Mouse (Mus musculus) duodenum, adult 2 months (tissue): ENCODE results near the gene Hoxc9. TPM values are rescaled to one million over a fixed set of nuclear protein-coding genes. Genes with fewer than 3 reads are reported as not detected.

ENCODE experiments used
- polyA plus RNA-seq: library from polyadenylated mRNA; depleted of rRNA; stranded (reverse); fragments of >200 nt; gene quantifications from 2 replicates; pipeline ENCODE4 v1.2.3, GENCODE M21; 2012; ENCODE audit warnings: low replicate concordance; rRNA removed

Gene Hoxc9
- not detected in 2 replicates for polyA plus RNA-seq

DNA sequence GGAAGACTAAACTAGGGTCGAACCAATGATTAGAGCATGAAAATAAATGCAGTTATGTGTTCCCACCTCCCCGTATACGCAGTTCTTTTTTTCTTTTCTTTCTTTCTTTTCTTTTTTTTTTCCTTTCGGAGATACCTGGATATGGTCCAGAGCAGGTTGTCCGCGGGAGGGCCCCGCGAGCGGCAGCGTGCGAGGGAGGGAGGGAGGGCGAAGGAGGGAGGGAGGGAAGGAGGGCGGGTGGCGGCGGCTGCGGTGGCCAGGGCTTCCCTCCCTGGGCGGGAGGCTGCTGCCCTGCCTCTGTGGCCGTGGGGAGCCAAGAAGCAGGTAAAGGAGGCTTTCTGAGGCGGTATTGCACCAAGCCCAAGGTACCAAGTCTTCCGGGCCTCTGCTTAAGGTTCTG is at the start of gene Hoxc9:
Hoxc9 (plus strand) TSS at position 269 of the 400 bp plus-strand sequence.

GRCm38 (mm10) chr15:102936279-102936972 is 39.8 kb upstream of the Hoxc9 start, which contains the start of gene Hoxc12:
Hoxc12 (plus strand) TSS chr15:102936757.

GRCm38 (mm10) chr15:102954192-102955006 is 21.8 kb upstream of the Hoxc9 start, which contains the start of gene Hoxc11:
Hoxc11 (plus strand) TSS chr15:102954427.

DNA sequence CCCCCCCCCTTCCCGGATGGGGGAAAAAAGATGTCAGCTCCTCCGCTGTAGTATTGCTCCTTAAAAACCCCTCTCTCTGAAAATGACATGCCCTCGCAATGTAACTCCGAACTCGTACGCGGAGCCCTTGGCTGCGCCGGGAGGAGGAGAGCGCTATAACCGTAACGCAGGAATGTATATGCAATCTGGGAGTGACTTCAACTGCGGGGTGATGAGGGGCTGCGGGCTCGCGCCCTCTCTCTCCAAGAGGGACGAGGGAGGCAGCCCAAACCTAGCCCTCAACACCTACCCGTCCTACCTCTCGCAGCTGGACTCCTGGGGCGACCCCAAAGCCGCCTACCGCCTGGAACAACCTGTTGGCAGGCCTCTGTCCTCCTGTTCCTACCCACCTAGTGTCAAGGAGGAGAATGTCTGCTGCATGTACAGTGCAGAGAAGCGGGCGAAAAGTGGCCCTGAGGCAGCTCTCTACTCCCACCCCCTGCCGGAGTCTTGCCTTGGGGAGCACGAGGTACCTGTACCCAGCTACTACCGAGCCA is 9.4 kb upstream of the Hoxc9 start, which contains the start of gene Hoxc10:
Hoxc10 (plus strand) TSS at position 21 of the 536 bp plus-strand sequence.

GRCm38 (mm10) chr15:102967312-102967510 is 9.0 kb upstream of the Hoxc9 start, which contains the start of gene Hoxc5:
Hoxc5 (plus strand) TSS chr15:102967443.

DNA sequence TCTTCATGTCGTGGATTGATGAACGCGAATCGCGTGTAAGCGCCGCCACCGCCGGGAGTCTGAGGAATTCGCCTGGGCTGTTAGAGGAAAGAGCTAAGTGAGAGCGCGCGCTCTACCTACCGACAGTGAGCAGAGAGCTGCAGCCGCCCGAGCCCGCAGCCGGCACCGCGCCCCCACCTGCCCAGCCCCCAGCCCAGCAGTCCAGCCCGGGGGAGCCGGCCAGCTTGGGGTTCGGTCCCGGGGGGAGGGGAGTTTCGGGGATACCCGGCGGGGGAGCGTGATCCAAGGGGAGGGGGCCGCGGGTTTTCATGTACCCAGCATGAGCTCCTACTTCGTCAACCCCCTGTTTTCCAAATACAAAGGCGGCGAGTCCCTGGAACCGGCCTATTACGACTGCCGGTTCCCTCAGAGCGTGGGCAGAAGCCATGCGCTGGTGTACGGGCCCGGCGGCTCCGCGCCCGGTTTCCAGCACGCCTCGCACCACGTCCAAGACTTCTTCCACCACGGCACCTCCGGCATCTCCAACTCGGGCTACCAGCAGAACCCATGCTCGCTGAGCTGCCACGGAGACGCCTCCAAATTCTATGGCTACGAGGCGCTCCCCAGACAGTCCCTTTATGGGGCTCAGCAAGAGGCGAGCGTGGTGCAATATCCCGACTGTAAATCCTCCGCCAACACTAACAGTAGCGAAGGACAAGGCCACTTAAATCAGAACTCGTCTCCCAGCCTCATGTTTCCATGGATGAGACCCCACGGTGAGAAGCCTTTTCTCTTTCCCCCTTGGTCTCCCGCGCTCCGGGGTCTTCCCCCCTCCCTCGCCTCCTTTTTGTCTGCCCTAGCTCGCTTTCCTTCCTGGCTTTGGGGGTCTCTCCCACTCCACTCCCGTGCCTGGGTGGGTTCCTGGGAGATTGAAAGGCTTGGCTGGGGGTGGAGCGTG is 14.5 kb downstream of the Hoxc9 start, which contains the start of gene Hoxc8:
Hoxc8 (plus strand) TSS at position 147 of the 937 bp plus-strand sequence.

DNA sequence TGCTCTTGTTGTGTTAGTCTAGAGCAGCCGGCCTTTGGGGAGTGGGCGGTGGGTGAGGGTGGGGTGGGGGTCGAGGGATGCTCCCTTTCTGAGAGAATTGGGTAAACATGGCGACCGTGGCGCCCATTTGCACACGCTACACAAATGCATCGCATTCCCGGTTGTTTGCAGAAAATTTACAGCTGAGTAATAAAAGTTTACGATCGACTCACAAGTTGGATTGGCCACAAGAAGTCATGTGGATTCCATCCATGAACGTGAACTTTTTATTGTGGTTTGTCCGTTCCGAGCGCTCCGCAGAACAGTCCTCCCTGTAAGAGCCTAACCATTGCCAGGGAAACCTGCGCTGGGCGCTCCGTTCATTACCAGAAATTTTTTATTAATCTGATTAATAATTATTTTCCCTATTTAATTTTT is 21.7 kb downstream of the Hoxc9 start, which contains the start of gene Hoxc6:
Hoxc6 (plus strand) TSS at position 319 of the 417 bp plus-strand sequence.

DNA sequence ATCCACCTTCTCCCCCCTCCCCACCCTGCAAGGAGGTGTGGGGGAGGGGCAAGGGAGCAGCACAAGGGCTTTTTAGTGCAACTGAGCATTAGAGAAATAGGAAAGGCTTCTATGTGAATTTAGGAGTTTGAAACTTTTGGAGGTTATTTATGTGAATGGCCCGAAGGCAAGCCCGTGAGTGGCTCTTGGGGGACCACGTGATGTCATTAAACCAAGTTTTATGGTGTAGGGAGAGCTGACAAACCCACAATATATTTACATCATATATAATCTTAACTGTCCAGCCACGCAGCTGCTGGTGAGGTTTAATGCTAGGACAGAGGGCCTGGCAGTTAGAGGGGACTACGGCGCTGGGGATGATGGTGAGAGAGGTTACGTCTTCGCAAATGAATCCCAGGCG is 42.4 kb downstream of the Hoxc9 start, which contains the start of gene Hoxc4:
Hoxc4 (plus strand) TSS at position 299 of the 400 bp plus-strand sequence.

Other genes with a start within 250 kb of the Hoxc9 start
- not detected in 2 replicates for gene Hoxc13, start 55.3 kb upstream of the Hoxc9 start, polyA plus RNA-seq
- not detected in 2 replicates for gene Hoxc12, start 39.7 kb upstream of the Hoxc9 start, polyA plus RNA-seq
- gene Hoxc11, start 22.0 kb upstream of the Hoxc9 start, polyA plus RNA-seq: not detected in 2 replicates
- not detected in 2 replicates for gene Hoxc10, start 9.6 kb upstream of the Hoxc9 start, polyA plus RNA-seq
- gene Hoxc5, start 9.0 kb upstream of the Hoxc9 start, polyA plus RNA-seq: 0.12 and 2.0 TPM in 2 replicates
- gene Hoxc8, start 14.2 kb downstream of the Hoxc9 start, polyA plus RNA-seq: 0.13 TPM in 1 of 2 replicates, not detected in the other
- 0.13 and 3.5 TPM in 2 replicates for gene Hoxc6, start 21.8 kb downstream of the Hoxc9 start, polyA plus RNA-seq
- gene Hoxc4, start 42.5 kb downstream of the Hoxc9 start, polyA plus RNA-seq: 1.1 and 1.5 TPM in 2 replicates
- gene Smug1, start 190.7 kb downstream of the Hoxc9 start, polyA plus RNA-seq: 6.7 and 12.1 TPM in 2 replicates